Mouse (Mus musculus) midbrain, embryonic 15.5 days (tissue): ENCODE data around the gene Col25a1. TPM values are rescaled to one million over a fixed set of nuclear protein-coding genes. Genes with fewer than 3 reads are reported as not detected.
A peak's percentile ranks its signal among the peaks of the same experiment; 100 is the strongest.

Experiments
- ATAC-seq: fragments of 200-750 bp; cut with Nextera tagmentation; replicated peaks from 2 replicates; pipeline ENCODE4 v1.8.0; 2017; ENCODE audit warnings: moderate TSS enrichment
- H3K27ac ChIP-seq: fragments of 300-500 bp; sonication (generic); 2 replicates; pipeline ENCODE4 v1.5.1; 2015; ENCODE audit warnings: mild to moderate bottlenecking, inconsistent platforms
- H3K27me3 ChIP-seq: fragments of 300-500 bp; sonication (generic); replicated peaks from 2 replicates; pipeline ENCODE4 v1.6.1; 2015; ENCODE audit warnings: inconsistent platforms
- H3K36me3 ChIP-seq: fragments of 300-500 bp; sonication (generic); replicated peaks from 2 replicates; pipeline ENCODE4 v1.6.1; 2015; ENCODE audit warnings: inconsistent platforms
- H3K4me1 ChIP-seq: fragments of 300-500 bp; sonication (generic); 2 replicates; pipeline ENCODE4 v1.6.1; 2015; ENCODE audit warnings: inconsistent platforms
- H3K4me2 ChIP-seq: fragments of 300-500 bp; sonication (generic); 2 replicates; pipeline ENCODE4 v1.6.1; 2015; ENCODE audit warnings: inconsistent platforms, mild to moderate bottlenecking, moderate library complexity
- H3K4me3 ChIP-seq: fragments of 300-500 bp; sonication (generic); 2 replicates; pipeline ENCODE4 v1.5.1; 2015; ENCODE audit warnings: mild to moderate bottlenecking, inconsistent platforms
- H3K9ac ChIP-seq: fragments of 300-500 bp; sonication (generic); 2 replicates; pipeline ENCODE4 v1.6.1; 2015; ENCODE audit warnings: mild to moderate bottlenecking, inconsistent platforms
- H3K9me3 ChIP-seq: fragments of 300-500 bp; sonication (generic); 2 replicates; pipeline ENCODE4 v1.6.1; 2016; ENCODE audit warnings: inconsistent platforms
- WGBS: fragments of 180-500 bp; shearing (Covaris S2); methylation state at CpG from one replicate; pipeline ENCODE4 v1.1.7; 2015; ENCODE audit warnings: mixed read lengths; 5-methylcytosine and 5-hydroxymethylcytosine counted together
- polyA plus RNA-seq: library from polyadenylated mRNA; unstranded; fragments of >200 nt; fragmentation: Nextera tagmentation; extraction: Ambion mirVana; gene quantifications from 2 replicates; pipeline ENCODE4 v1.2.1, GENCODE M21; 2015

The Col25a1 gene
- polyA plus RNA-seq, 1 experiment from 2014 or later, result 15.3 TPM

DNA sequence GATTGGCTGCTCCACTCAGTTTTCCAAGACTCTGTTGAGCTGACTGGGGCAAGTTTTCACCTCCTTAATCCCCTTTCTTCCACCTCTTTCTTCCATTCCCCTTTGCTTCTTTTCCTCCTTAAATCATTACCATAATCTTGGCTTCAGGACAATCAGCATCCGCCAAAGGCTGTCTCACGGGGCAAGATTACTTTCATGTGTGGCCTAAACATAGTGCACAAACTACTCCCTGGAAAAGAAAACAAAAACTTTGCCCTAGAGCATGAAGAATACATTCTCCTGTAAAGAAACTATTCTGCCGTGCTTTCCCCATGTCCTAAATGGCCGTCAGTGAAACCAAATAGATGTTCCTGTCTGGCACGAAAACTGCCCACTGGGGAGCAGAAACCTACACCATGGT is 238.9 kb downstream of the Col25a1 start:
- Histone ChIP-seq H3K4me1 (peaks cover 5% of the 10 kb centered on the region; the same call in 1 of the 2 replicates), H3K27ac (no peak overlapping the region), H3K9me3 (no peaks in the 10 kb centered on the region), H3K27me3 (no peaks in the 10 kb centered on the region), H3K4me3 (no peak overlapping the region), H3K9ac (no peak overlapping the region), H3K4me2 (no peak overlapping the region), H3K36me3 (no peaks in the 10 kb centered on the region)
- no peak for ATAC-seq
- 43% methylated on average over 5 of the region's 5 CpGs for WGBS

DNA sequence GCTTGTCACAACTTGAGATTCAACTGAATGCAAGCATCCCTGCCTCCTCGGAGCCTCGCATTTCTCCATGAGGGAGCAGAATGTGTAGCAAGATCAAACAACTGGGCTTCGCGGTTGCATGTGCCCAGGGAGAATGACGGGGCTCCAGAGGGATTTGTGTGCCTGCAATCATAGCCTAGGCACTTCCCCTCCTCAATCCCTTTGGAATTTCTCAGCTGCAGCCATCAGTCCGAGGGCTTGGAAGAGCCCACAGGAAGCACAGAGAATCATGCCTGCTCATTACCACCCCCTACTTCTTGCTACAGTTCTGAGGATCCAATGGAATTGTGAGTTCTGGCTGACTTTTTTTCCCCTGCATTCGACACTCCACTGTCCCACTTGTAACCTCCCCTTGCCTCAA is 241.8 kb downstream of the Col25a1 start:
- Histone ChIP-seq H3K4me3 (no peak overlapping the region), H3K27ac (no peak overlapping the region), H3K36me3 (no peaks in the 10 kb centered on the region), H3K4me2 (no peak overlapping the region), H3K4me1 (peaks cover 5% of the 10 kb centered on the region; the same call in 1 of the 2 replicates), H3K27me3 (no peaks in the 10 kb centered on the region), H3K9me3 (no peaks in the 10 kb centered on the region), H3K9ac (no peak overlapping the region)
- ATAC-seq, result no peak
- 46% methylated on average over 7 of the region's 7 CpGs for WGBS

DNA sequence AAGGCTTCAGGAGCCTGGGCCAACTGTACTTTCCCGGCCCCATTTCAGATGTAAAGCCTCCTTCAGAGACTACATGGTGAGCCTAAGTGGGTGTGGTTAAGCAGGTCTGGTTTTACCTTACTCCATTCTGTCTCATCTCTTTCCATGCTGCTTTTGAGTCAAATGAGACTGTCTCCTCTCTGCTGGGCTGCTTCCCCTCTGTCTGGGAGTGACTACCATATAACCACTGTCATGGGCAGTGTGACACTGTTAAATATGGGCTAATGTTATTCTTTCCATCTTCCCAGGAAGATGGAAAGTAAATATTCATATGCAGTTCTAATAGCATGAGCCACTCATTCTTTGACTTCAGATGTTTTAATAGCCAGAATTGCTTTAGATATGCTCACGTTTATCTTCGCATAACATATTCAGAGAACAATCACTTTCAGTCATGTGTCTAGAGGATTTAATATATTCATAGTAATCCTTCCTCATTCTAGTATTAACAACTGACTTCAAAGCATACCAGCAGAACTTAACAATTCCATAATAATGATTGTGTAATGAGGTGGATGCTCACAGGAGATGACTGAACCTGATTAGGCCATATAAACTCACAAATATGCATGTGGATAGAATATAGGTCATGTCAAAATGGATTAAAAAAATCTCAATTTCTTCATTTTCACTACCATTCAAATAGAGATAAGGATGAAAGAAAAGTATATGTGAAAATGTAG is 243.5 kb downstream of the Col25a1 start:
- peak; percentile 84 for ATAC-seq
- H3K27ac ChIP-seq, result 0 out of 2 replicates have a peak overlapping the region, but pooled peaks have one; percentile 42
- H3K4me3 ChIP-seq, result no peak overlapping the region
- H3K4me1 ChIP-seq, result peaks cover 4% of the 10 kb centered on the region; the same call in 1 of the 2 replicates
- H3K4me2 ChIP-seq, result no peak overlapping the region
- no peaks in the 10 kb centered on the region for H3K27me3 ChIP-seq
- WGBS, result 63% methylated on average over 3 of the region's 3 CpGs
- H3K36me3 ChIP-seq, result no peaks in the 10 kb centered on the region
- no peaks in the 10 kb centered on the region for H3K9me3 ChIP-seq
- H3K9ac ChIP-seq, result no peak overlapping the region

DNA sequence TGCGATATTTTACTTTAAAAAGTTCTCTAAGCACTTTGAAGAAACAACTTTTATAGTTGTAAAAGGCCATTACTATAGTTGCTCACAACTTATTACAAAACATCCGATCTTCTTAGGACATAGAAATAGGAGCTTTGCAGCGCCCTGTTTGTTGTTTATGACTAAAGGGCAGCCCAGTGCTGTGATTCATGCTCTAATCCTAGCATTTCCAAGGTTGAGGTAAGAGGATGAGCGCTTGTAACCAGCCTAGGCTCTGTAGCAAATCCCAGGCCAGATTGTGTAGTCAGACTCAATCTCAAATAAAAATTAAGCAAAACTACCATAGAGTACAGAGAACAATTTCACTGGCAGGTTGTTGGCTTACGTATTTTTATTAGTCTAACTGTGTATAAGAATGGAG is 246.5 kb downstream of the Col25a1 start:
- Histone ChIP-seq H3K27me3 (no peaks in the 10 kb centered on the region), H3K4me1 (no peaks in the 10 kb centered on the region), H3K9me3 (no peaks in the 10 kb centered on the region), H3K4me3 (no peak overlapping the region), H3K36me3 (no peaks in the 10 kb centered on the region), H3K9ac (no peak overlapping the region), H3K27ac (no peak overlapping the region), H3K4me2 (no peak overlapping the region)
- WGBS, result 93% methylated on average over 5 of the region's 5 CpGs
- ATAC-seq, result no peak

DNA sequence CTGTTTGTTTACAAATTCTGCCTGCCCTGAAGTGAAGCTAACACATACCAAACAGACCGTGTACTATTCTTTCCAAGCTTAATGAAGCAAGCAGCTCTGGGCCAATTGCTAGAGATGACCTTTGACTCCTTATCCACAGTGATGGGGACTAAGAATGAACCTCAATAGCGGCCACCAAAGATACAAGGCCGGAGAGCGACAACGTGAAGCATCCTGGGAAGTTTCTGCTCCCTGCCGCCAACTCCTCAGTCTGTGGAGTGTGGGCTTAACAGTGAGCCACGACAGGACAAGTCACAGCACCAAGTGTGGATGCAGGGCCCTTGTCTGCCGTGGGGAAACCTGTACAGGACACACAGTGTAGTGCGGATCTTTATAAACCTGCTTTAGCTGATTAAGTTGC is 247.3 kb downstream of the Col25a1 start:
- no peak overlapping the region for H3K9ac ChIP-seq
- no peak for ATAC-seq
- no peak overlapping the region for H3K4me2 ChIP-seq
- H3K27me3 ChIP-seq, result no peaks in the 10 kb centered on the region
- no peak overlapping the region for H3K27ac ChIP-seq
- no peak overlapping the region for H3K4me3 ChIP-seq
- no peaks in the 10 kb centered on the region for H3K4me1 ChIP-seq
- no peaks in the 10 kb centered on the region for H3K36me3 ChIP-seq
- 50% methylated on average over 9 of the region's 9 CpGs for WGBS
- H3K9me3 ChIP-seq, result no peaks in the 10 kb centered on the region

DNA sequence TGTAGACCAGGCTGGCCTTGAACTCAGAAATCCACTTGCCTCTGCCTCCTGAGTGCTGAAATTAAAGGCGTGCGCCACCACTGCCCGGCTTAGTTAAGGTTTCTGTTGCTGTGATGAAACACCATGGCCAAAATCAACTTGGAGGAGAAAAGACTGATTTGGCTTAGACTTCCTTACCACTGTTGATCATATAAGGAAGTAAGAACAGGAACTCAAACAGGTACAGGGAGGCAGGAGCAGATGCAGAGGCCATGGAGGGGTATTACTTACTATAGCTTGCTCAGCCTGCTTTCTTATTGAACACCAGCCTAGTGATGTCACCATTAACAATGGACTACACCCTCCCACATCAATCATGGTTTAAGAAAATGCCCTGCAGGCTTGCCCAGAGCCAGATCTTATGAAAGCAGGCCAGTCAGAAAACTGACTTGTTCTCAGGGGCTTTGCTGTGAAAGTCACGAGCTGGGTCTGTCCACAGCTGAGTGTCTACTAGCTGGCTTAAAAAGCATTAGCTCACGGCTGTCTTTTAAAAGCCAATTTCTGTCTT is 249.1 kb downstream of the Col25a1 start:
- Histone ChIP-seq H3K36me3 (no peaks in the 10 kb centered on the region), H3K27ac (no peak overlapping the region), H3K27me3 (no peaks in the 10 kb centered on the region), H3K4me3 (no peak overlapping the region), H3K4me2 (no peak overlapping the region), H3K4me1 (no peaks in the 10 kb centered on the region), H3K9me3 (no peaks in the 10 kb centered on the region), H3K9ac (no peak overlapping the region)
- ATAC-seq, result no peak
- WGBS, result 68% methylated on average over 5 of the region's 5 CpGs

DNA sequence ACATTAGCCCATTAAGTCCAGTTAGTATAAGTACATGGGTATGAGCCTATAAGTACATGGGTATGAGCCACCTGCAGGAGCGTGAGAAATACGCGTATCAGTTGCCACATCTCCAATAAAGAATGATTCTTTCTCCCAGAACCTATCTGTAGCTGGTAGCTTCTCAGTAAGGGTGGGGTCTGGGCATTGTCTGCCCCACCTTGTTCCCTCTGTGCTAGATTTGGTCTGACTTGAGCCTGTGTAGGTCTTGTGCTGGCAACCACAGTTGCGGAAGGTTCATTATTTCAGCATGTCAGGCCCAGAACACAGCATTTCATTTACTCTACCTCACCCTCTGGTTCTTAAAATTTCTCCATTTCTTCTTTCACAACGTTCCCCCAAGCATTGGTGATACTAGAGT is 250.4 kb downstream of the Col25a1 start:
- Histone ChIP-seq H3K4me2 (no peak overlapping the region), H3K9me3 (no peaks in the 10 kb centered on the region), H3K27ac (no peak overlapping the region), H3K36me3 (no peaks in the 10 kb centered on the region), H3K4me3 (no peak overlapping the region), H3K27me3 (no peaks in the 10 kb centered on the region), H3K9ac (no peak overlapping the region), H3K4me1 (no peaks in the 10 kb centered on the region)
- no peak for ATAC-seq
- WGBS, result 93% methylated on average over 5 of the region's 5 CpGs

DNA sequence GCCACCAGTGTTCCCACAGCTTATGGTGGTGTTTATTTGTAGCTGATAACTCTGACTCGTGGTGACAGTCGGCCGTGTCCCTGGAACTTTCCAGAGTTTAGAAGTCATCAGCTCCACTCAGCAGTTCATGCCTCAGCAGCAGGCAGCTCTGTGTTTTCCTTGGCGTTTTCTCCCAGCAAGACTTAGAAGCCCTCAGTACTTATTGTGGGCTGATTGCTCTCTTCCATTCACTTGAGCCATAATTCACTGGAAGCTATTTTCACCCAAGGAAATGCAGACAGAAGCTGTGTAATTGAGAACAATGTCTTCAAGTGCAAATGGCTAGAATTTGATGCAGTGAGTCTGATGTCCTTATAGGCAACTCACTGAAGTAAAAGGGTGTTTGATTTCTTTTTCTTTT is 254.6 kb downstream of the Col25a1 start:
- 76% methylated on average over 4 of the region's 4 CpGs for WGBS
- H3K9ac ChIP-seq, result no peak overlapping the region
- no peaks in the 10 kb centered on the region for H3K36me3 ChIP-seq
- no peaks in the 10 kb centered on the region for H3K4me1 ChIP-seq
- H3K4me3 ChIP-seq, result no peak overlapping the region
- no peak overlapping the region for H3K27ac ChIP-seq
- no peak overlapping the region for H3K4me2 ChIP-seq
- no peaks in the 10 kb centered on the region for H3K9me3 ChIP-seq
- no peaks in the 10 kb centered on the region for H3K27me3 ChIP-seq
- ATAC-seq, result no peak

DNA sequence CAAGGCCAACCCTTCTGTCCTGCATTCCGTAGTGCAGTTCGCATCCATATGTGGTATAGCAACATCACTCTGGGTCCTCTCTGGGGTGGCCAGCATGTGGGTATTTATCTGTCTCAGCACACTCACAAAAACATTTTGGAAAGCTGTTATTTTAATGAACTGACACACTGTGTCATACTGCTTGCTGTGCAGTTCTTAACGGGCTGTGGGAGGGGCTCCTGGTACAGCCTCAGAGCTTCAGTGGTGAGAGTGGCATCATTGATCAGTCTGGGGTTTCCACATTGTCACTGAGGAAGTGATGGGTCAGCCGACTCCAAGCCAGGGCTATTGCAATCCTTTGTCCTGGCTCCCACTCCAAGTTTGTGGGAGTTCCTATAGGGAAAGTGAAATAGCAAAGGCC is 255.9 kb downstream of the Col25a1 start:
- Histone ChIP-seq H3K4me3 (no peak overlapping the region), H3K4me2 (no peak overlapping the region), H3K27ac (no peak overlapping the region), H3K9ac (no peak overlapping the region), H3K36me3 (no peaks in the 10 kb centered on the region), H3K4me1 (no peaks in the 10 kb centered on the region), H3K27me3 (no peaks in the 10 kb centered on the region), H3K9me3 (no peaks in the 10 kb centered on the region)
- 84% methylated on average over 4 of the region's 4 CpGs for WGBS
- ATAC-seq, result no peak

DNA sequence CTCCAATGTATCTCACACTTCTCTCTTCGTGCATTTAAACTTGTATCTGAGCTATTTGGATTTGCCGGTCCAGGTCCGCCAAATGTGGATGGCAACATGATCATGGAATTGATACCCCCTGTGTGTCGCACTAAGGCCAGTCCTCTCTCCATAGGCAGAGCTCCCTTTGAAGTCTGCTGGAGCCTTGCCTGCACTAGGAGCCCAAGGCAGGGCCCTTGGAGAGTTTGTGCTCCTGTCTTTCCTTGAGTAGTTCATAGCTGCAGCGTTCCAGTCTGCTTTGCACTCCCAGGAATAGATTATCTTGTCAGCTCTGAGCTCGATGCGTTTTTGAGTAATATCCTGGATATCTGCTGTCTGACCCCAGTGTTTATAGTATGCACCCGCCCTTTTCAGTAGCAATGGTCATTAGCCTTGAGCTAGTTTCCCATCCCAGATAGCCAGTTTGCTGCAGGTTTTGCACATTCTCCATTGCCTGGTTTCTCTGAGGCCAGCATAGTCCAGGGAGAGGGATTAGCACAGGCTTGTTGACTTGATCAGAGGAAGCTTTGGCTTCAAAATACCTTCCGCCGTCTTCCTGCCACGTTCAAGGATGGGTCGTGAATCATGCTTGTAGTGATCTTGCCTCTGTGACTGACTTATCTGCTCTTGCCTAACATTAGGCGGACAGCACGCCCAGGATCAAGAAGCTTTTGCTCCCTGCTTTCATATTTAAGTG is 258.1 kb downstream of the Col25a1 start:
- Histone ChIP-seq H3K4me3 (no peak overlapping the region), H3K9ac (no peak overlapping the region), H3K36me3 (no peaks in the 10 kb centered on the region), H3K9me3 (no peaks in the 10 kb centered on the region), H3K27me3 (no peaks in the 10 kb centered on the region), H3K4me2 (no peak overlapping the region), H3K4me1 (no peaks in the 10 kb centered on the region), H3K27ac (no peak overlapping the region)
- ATAC-seq, result no peak
- 81% methylated on average over 14 of the region's 14 CpGs for WGBS

DNA sequence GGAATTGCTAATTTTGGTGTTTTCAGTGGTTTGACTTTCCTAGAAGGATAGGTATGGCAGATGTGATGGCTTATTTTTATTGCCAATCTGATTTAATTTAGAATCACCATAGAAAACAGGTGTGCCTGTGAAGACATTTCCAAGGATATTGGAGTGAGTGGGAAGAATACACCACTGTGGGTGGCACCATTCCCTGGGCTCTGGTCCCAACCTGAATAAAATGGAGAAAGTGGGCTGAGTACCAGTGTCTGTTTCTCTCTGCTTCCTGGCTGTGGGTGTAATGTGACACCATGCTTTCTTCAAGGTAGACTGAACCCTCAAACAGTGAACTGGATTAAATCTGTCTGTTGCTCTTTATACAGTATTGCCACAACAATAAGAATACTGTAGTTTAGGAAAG is 265.3 kb downstream of the Col25a1 start:
- ATAC-seq, result no peak

DNA sequence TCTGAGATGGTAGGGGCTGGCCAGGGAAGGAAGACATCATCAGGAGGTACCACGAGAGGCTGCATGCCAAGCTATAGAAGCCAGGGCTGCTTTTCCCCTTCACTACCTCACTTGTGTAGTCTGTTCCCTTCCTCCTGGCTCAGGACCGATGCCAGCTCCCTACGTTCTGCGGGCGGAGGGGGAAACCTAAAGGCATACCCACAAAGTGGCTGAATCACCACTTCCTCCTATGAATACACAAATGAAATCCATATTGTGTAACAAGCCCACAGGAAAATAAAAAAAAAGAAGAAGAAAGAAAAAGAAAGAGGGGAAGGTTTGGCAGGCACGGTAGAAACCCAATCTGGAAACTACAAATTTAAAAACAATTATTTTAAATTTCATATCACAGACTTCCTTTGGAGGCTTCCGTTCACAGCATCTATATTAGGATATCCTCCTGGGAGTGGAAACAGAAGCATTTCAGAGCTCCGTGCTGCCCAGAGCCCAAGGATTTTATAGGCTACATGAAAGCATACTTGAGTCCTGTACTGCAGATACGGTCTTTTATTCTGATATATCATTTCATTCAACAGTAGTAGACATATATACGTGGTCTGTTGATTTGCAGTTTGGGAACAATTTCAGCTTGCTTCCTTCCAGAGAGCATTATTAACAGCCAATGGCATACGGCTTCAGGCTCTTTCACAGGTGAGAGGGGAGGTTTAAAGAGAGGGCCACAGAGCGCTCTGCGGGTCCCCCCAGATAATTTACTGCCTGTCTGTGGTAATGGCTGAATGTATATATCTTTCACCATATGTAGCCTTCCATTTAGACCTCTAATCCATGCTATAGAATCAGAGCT is 269.6 kb downstream of the Col25a1 start:
- Histone ChIP-seq H3K27ac (no peak overlapping the region), H3K36me3 (no peaks in the 10 kb centered on the region), H3K4me2 (no peak overlapping the region), H3K27me3 (no peaks in the 10 kb centered on the region), H3K4me1 (peaks cover 6% of the 10 kb centered on the region; the same call in 1 of the 2 replicates), H3K9ac (no peak overlapping the region), H3K9me3 (no peaks in the 10 kb centered on the region), H3K4me3 (no peak overlapping the region)
- ATAC-seq, result no peak
- WGBS, result 68% methylated on average over 13 of the region's 13 CpGs

More for the DNA sequence above, 265.3 kb downstream of the Col25a1 start:
- Histone ChIP-seq H3K27ac (no peak overlapping the region), H3K4me3 (no peak overlapping the region), H3K4me2 (no peak overlapping the region), H3K36me3 (no peaks in the 10 kb centered on the region), H3K27me3 (no peaks in the 10 kb centered on the region), H3K9me3 (no peaks in the 10 kb centered on the region), H3K4me1 (no peaks in the 10 kb centered on the region), H3K9ac (no peak overlapping the region)
